Mouse (Mus musculus) layer of hippocampus, adult 11-12 months (tissue): ENCODE measurements around the gene Efna1.

Experiments
- DNase-seq: peaks from one replicate; pipeline ENCODE4 v3.0.0; 2022; ENCODE audit warnings: low spot score

The Efna1 gene

DNA sequence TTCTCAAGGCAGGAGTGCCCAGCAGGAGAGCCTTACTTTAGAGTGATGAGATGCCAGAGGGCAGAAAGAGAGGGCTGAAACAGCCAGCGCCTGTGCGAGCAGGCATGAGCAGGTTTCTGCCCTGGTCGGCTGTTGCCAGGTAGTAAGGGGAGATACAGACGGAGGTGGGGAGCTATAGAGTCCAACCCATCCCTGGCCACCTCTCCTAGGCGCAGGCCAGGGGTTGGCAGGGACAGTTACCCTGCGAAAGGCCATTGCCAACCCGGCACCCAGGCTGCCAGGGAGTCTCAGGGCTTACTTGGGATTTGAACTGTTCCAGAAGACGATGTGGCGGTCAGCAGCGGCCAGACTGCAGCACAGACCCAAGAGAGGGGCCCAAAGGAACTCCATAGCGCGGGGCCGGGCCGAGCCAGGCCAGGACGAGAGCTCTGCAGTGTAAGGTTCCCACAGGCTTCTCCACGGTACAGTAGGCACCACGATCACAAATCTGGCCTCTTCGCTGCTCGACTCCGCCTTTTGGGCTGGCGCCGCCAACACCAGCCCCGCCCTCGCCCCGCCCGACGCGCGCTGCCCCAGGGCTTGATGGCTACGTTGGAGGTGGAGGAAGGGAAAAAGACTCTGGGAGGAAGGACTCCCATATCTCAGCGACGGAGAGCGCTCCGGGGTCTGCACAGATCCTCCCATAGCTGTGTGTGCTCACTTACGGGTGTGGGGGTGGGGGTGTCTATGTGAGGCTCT lies 1.6 kb downstream of the Efna1 start:
- peak; percentile 85 for DNase-seq

DNA sequence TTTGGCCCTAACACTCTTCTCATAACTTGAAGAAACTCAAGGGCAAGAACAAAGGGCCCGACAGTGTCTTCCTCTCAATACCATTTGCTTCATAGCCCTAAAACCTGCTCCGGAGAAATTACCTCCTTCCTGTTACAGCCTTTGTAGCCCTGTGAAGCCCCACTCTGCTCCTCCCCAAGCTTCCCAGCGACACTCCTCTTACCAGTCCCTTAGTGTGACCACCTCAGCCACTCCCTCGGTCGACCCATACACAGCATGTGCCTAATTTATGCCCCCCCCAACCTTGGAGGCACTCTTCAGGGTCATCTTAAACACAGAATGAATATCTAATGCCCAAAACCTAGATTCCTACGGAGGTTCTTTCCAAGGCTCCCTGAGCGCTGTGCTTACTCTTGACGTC lies 2.3 kb downstream of the Efna1 start:
- no peak for DNase-seq

DNA sequence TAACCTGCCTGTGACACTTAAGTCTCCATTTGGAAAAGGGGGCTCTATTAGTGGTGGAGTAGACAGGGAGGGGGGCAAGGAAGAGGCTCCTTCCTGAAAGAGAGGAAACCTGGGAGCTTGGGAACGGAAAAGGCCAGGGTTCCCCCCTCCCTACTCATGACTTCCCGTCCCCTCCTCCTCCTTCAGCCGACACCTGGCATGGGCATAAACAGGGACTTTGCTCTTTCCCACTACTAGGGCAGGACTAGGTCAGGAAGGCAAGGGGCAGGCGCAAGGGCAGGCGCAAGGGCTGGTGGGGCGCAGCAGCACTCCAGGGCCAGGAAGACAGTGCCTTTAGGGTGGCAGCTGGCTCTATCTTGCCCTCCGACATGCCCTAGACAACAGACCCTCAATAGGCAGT lies 2.8 kb downstream of the Efna1 start:
- no peak for DNase-seq

DNA sequence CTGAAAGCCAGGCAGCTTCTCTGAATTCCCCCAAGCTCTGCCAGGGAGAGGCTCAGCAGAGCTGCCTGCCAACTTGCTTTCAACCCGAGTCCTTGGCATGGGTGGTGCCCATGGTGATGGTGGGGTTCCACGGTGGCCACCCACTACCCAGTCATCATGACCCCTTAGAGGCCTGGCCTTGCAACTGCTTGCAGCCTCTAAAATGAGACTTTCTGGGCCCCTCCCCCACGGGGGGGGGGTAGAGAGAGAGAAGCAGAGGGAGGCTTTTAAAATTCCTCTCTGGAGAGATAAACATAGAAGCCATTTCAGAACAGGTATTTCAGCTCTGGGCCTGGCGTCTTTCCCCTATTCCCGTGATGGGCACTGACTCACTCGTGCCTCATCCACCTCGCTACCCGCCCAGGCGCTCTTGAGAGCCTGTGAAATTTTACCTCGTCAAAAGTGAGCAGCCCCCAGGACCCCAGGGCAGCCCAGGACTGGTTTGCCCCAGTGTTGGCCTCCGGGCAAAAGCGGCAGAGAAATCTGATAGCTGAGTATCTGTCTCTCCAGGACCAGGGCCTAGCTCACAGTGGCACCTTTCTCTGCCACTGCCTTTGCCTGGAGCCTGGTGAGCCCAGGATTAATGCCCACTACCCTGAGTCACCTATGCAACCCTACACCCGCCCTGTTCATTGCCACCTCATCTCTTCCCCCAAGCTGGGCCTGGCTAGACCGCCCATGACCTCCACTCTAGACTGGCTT lies 3.5 kb downstream of the Efna1 start:
- peak; percentile 37 for DNase-seq

DNA sequence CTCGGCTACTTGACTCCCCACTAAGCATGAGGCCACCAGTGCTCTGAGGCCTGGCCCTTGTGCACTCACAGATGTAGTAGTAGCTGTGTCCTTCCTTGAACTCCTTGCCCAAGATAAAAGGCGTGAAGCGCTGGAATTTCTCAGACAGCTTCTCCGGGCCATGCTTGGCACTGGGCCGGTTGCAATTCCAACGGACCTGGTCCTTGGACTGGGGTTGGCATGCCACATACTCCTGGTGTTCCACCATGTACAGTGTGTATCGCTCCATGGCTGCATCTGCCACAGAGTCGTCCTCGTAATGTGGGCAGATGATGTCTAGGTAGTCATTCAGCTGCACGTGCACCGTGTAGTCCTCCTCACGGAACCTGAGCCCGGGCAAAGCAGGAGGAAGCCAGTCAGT lies 4.9 kb downstream of the Efna1 start:
- DNase-seq: no peak

DNA sequence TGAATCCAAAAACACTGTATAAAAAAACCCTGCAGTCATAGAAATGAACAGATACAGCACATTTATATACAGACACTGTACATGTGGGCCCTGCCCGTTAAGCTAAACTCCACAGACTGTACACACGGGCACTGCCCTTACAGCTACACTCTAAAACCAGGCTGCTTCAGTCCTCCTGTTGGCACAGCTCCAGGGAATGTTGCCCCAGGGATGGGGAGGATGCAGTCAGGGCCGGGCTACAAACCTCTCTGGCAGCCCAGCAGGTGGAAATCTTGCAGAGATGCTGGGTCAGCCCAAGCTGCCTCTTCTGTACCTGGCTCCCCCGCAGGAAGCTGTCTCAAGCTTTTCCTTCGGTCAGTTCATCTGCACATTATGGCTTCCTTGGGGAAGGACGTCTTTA lies 9.2 kb downstream of the Efna1 start:
- no peak for DNase-seq

DNA sequence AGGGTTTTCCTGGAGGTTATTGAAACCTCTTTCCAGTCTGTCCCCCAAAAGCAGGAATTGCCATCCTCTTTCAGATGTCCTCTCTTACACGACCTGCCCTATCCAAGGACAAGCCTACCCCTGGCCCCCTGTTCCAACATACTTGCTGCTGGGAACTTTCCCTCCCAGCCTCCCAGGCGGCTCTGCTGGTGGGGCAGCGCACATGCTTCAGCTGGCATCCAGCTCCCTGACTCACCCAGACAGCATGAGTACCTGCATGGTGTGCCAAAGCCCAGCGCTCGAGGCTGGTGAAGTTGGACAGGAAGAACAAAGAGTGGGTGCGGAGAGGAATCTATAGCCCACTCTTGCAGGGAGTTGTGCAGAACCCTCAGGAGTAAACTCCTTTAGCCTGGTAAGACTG lies 10.1 kb downstream of the Efna1 start:
- DNase-seq: peak; percentile 71

DNA sequence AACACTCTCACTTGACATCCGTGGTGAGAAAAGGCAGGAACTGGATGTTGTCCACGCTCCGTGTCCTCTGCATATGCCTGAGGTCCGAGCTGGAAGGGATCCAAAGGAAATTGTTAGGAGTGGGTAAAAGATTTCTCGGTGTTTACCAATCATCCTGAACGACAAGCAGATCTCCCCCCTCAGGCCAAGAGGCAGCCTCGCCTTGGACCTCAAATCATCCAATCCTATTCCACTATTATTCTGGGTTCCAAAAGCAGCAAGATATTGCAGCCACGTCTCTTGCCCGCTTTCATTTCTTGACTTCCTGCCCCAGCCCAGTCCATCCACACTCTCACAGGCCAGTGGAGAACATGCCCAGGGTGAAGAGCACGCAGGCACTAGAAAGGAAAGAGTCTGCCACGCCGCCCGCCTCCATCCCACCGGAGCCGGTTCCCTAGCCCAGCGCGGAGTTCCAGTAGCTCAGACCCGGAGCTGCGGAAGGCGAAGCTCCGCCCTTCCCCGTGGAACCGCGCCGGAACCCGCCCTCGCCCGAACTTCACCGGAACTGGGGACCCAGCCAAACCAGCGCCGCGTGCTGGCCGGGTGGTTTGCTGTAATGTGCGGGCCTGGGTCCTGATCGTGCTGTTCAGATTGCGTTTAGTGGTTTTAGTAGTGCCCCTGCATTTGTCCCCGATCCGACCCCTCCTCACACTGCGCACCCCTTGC lies 10.7 kb downstream of the Efna1 start, which contains the start of gene Slc50a1:
TSS of gene Slc50a1 (minus strand) at position 520 of the 705 bp plus-strand sequence.
- DNase-seq: peak; percentile 80

DNA sequence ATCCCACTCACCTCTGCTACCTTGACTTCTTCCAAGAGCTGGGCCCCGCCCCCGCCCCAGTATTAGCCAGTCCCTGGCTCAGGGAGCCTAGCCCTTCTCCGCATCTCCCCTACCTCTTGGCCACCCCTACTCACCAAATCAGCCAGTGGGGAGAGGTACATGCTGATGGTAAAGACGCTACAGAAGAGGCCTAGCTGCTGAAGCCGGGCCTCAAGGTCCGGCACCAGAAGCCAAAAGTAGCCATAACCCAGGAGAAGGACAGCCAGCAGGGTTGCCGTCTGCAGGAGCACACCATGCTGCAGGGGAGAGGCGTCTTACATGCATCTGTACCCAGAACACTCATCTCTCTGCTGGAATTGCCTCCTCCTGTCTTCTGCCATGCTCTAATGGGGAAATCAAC lies 12.0 kb downstream of the Efna1 start:
- no peak for DNase-seq

DNA sequence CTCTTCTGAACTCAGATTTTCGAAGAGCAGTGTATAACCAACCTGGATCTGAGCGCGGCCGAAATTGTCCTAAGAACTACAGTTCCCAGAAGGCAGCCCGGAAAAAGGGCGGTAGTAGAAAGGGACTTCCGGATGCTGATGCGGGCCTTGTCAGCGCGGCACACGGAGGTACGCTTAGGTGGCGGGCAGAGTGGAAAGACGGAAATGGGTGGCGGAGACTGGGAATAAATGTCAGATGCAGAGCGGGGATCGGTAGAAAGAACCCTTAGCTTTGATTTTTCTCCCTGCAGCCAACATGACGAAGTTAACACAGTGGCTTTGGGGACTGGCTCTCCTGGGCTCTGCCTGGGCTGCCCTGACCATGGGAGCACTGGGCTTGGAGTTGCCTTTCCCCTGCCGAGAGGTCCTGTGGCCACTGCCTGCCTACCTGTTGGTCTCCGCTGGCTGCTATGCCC lies 14.5 kb downstream of the Efna1 start:
- DNase-seq: peak; percentile 82

DNA sequence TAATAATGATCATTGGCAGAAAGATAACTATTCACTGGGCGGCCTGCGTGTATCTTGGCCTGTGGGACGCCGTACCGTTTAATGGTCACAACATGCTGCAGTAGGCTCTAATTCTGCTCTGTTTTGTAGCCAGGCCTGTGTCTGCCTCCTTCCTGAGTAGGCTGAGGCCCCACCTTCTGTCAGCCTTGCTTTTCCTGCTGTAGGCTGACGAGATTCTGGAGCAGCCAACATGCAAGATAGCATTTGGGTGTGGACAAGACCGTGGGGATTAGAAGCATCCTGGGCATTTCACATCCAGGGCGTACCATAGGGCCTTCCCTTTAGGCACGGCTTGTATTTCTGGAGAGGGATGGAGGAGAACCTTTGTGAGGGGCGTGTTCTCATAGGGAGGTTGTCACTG lies 18.5 kb downstream of the Efna1 start:
- no peak for DNase-seq

DNA sequence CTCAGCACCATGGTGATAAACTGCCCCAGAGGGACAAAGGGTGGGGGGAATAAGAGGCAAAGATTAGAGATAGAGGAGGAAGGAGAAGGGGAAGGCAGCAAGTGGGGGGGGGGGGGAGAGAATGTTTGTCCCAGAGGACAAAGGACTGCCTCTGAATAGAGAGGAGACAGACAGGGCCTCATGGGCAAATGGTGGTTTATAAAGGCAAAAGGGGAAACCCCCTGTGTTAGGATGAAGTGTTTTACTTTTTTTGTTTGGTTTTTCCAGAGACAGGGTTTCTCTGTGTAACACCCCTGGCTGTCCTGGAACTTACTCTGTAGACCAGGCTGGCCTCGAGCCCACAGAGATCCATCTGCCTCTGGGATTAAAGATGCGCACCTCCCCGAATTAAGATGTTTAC lies 20.7 kb downstream of the Efna1 start:
- DNase-seq: no peak

DNA sequence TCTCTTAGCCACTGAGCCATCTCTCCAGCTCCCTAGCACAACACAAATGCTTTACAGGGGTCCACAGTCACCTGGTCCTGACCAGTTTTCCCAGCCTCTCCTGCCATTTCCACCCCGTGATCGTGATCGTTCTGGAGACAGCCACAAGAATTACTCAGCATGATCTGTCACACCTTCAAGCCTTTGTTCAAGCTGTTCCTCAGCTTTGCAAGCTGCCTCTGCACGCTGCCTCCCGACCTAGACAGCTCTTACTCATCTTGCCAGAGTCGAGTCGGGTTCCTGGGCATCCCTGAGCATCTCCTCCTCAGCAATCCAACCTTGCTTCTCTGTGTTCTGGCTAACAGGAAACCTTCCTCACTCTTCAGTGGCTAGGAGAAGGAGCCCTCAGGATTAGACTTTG lies 21.9 kb downstream of the Efna1 start, which contains the start of gene Dpm3:
TSS of gene Dpm3 (plus strand) at position 283 of the 400 bp plus-strand sequence.
- no peak for DNase-seq

DNA sequence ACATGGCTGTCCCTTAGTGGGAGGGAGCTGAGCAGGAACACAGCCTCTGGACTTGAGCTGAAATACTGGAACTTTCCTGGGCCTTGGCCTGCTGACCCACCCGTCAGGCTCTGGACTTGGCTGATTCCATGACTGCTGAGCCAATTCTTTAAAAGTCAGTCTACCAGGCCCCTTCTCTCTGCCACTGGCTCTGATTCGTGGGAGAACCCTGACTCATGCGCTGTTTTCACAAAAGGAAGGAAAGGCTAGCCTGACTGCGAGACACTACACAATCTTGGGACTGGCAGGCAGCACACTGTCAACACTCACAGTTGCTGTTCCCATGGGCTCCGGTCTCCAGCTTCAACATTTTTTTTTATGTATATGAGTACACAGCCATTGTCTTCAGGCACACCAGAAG lies 24.8 kb downstream of the Efna1 start:
- no peak for DNase-seq

DNA sequence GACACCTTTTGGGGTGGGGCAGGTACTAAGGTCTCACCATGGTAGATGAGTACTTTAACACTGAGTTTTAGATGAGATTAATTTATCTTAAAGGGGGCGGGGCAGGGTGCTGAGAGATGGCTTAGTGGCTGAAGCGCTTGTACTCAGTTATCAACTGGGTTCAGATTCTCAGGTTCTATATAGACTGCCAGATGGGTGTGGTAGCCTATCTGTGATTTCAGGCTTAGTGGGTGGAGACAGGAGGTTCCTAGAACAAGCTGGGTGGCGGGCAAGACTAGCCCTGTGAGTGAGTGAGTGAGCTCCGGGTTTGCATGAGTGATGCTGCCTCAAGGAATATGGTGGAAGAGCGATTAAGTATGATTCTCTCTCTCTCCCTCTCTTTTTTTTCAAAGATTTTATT lies 25.9 kb downstream of the Efna1 start:
- DNase-seq: no peak

DNA sequence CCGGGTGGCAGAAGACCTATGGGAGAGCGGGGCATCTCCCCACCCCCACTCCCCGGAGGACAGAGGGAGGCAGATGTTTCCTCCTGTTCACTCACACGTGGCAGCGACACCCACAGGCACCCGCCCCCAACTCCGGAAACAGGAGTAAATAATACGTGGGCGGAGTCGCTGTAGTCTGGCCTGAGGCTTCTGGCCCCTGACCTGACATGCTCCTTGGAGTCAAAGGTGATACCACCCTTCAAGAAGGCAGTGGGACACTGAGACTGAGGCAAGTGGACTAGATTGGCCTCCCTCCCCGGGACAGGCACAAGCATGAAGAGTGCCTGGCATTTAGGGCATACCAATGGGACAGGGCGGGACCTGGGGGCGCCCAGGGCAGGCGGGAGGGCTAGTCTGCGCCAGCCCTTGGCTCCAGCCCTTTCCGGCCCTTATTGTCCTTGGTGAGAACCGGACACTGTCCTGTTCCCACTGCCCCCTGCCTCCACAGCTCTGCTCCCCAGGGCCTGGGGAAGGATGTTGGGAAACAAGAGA lies 29.5 kb downstream of the Efna1 start:
- DNase-seq: no peak

DNA sequence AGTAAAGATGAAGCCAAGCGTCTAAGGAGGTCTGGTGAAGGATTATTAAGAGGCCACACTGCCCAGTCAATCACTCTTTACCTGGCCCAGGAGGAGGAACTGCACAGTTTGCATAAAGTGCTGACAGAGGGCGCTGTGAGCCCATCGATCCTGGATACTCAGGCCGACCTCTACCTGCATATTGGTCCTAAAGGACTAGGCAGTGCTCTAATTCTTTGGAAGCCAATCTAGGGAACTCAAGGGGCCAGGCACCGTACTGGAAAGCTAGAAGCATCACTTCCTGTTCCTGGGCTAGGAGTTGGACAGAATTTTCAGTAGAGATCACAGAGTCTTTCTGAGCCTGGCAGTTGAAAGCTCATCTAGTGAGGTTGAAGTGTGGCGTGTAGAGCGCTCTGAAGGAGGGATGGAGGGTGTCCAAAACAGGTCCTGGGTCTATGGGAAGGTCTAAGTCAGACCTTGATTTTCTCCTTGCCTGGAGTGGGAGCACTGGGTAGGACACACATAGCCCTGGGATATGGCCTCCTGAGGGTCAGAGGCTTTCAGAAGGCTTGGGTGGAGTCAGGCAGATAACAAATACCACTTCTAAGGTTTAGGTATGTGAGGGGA lies 30.4 kb downstream of the Efna1 start:
- peak; percentile 64 for DNase-seq

DNA sequence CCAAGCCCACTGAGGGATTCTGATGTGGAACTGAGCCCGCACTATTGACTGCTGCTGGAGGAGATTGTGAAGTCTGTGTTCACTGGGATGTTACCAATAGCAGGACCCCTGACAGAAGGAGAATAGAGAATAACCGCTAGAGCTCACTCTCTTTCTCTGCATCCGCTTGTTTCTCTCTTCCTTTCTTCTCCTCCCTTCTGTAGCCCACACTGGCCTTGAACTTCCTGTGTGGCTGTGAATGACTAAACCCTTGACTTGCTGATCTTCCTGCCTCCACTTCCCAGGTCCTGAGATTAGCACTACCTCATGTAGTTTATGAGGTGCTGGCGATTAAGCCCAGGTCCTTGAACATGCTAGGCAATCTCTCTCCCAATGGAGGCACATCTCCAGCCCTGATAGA lies 33.5 kb downstream of the Efna1 start:
- DNase-seq: no peak

DNA sequence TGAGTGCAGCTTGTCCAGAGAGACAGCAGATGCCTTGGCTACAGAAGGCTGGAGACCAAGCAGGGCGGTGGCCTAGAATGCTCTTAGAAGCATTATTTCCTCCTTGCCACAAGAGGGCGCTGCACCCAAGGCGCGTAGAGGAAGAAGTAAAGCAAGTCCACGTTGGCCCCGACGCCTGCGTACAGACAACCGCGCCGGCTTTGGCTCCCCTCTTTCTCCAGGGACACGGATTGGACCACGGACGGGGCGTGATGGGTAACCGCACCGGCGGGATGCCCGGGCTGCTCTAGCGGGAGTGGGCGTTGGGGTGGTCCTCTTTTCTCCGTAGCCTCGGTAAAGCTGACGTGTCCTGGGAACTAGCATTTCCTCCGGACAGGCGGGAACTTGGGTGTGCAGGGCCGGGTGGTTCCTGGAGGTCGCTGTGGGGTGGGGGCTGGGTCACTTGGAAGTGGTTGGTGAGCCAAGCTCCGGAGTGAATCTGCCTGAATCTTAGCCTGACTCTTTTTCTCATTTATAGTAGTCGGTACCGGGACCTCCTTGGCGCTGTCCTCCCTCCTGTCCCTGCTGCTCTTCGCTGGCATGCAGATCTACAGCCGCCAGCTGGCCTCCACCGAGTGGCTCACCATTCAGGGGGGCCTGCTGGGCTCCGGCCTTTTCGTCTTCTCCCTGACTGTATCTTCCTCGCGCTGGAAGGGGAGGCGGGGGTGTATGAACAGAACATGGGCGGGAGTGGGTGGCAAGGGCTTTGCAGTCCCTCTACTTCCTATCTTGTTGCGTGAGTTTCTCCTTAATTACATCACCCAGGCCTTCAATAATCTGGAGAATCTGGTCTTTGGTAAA lies 34.5 kb downstream of the Efna1 start, which contains the start of gene Trim46:
TSS of gene Trim46 (minus strand) at position 49 of the 840 bp plus-strand sequence.
- peak; percentile 90 for DNase-seq

DNA sequence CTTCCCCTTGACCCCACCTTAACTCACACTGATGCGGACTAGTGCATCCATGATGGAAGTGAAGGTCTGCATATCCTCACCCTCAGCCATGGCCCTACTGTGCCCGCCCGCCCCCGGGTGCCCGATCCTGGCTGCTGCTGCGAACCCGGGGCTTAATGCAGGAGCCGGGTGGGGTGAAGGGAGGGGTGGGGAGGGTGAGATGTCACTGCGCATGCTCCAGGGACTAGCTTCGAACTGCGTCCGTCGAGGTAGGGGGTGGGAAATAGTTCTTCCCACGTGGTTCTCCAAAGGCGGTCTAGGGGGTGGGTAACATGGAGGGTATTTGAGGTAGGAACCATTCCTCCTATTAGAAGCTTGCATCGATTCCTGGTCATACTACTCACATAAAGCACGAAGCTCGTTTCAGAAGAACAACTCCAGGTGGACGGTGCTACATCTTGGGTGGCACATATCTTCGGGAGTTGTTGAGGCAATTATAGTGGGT lies 35.2 kb downstream of the Efna1 start, which contains the start of gene Krtcap2:
TSS of gene Krtcap2 (plus strand) at position 279 of the 484 bp plus-strand sequence.
- peak; percentile 76 for DNase-seq
